Mouse (Mus musculus) forebrain, embryonic 11.5 days (tissue): ENCODE results near the gene Ss18l1. TPM values are rescaled to one million over a fixed set of nuclear protein-coding genes. Genes with fewer than 3 reads are reported as not detected.
A peak's percentile ranks its signal among the peaks of the same experiment; 100 is the strongest.

Experiments
- ATAC-seq: fragments of 200-750 bp; cut with Nextera tagmentation; replicated peaks from 2 replicates; pipeline ENCODE4 v1.8.0; 2017; ENCODE audit warnings: moderate TSS enrichment; ENCODE audit not compliant: low FRiP score
- DNase-seq: peaks from one replicate; pipeline ENCODE4 v3.0.0-alpha.2; 2017; ENCODE audit warnings: low spot score
- H3K27ac ChIP-seq: fragments of 300-500 bp; sonication (generic); 2 replicates; pipeline ENCODE4 v1.5.1; 2014; ENCODE audit warnings: low read depth, low read length
- H3K27me3 ChIP-seq: fragments of 300-500 bp; sonication (generic); 2 replicates; pipeline ENCODE4 v1.6.1; 2014; ENCODE audit warnings: mild to moderate bottlenecking, low read length, mixed read lengths; ENCODE audit not compliant: control insufficient read depth, insufficient read depth
- H3K36me3 ChIP-seq: fragments of 300-500 bp; sonication (generic); 2 replicates; pipeline ENCODE4 v1.6.1; 2014; ENCODE audit warnings: mild to moderate bottlenecking, low read length, moderate library complexity, mixed read lengths; ENCODE audit not compliant: control insufficient read depth, insufficient read depth
- H3K4me1 ChIP-seq: fragments of 300-500 bp; sonication (generic); replicated peaks from 2 replicates; pipeline ENCODE4 v1.6.1; 2014; ENCODE audit warnings: low read length, mixed read lengths; ENCODE audit not compliant: control insufficient read depth, insufficient read depth
- H3K4me2 ChIP-seq: fragments of 300-500 bp; sonication (generic); 2 replicates; pipeline ENCODE4 v1.6.1; 2014; ENCODE audit warnings: low read depth, mild to moderate bottlenecking, low read length, moderate library complexity, mixed read lengths; ENCODE audit not compliant: severe bottlenecking
- H3K4me3 ChIP-seq: fragments of 300-500 bp; sonication (generic); 2 replicates; pipeline ENCODE4 v1.5.1; 2014; ENCODE audit warnings: low read depth, low read length
- H3K9ac ChIP-seq: fragments of 300-500 bp; sonication (generic); 2 replicates; pipeline ENCODE4 v1.6.1; 2014; ENCODE audit warnings: low read length
- H3K9me3 ChIP-seq: fragments of 300-500 bp; sonication (generic); 2 replicates; pipeline ENCODE4 v1.6.1; 2016; ENCODE audit warnings: low read length, mixed read lengths; ENCODE audit not compliant: control insufficient read depth
- WGBS: fragments of 180-500 bp; shearing (Covaris S2); extraction: QIAGEN DNeasy Blood & Tissue Kit; methylation state at CpG from one replicate; pipeline ENCODE4 v1.1.7; 2014; 5-methylcytosine and 5-hydroxymethylcytosine counted together
- polyA plus RNA-seq: library from polyadenylated mRNA; unstranded; fragments of >200 nt; fragmentation: Nextera tagmentation; extraction: Ambion mirVana; gene quantifications from 2 replicates; pipeline ENCODE4 v1.2.1, GENCODE M21; 2014

Gene Ss18l1
- polyA plus RNA-seq, 1 experiment from 2014 or later = 17.8 TPM

GRCm38 (mm10) chr2:180069770-180070480, 27.6 kb downstream of the Ss18l1 start:
- ATAC-seq = peak; percentile 26
- Histone ChIP-seq H3K4me3 (peak overlapping the region; percentile 73), H3K27ac (0 out of 2 replicates have a peak overlapping the region, but pooled peaks have one; percentile 32), H3K4me1 (peaks cover 7% of the 10 kb centered on the region; the same call in 1 of the 2 replicates), H3K36me3 (peaks cover 2% of the 10 kb centered on the region; the same call in 1 of the 2 replicates), H3K27me3 (no peaks in the 10 kb centered on the region), H3K4me2 (peak overlapping the region; percentile 83), H3K9ac (peak overlapping the region; percentile 81), H3K9me3 (no peaks in the 10 kb centered on the region)
- 35% methylated on average over 20 of the region's 20 CpGs for WGBS
- DNase-seq = no peak

DNA sequence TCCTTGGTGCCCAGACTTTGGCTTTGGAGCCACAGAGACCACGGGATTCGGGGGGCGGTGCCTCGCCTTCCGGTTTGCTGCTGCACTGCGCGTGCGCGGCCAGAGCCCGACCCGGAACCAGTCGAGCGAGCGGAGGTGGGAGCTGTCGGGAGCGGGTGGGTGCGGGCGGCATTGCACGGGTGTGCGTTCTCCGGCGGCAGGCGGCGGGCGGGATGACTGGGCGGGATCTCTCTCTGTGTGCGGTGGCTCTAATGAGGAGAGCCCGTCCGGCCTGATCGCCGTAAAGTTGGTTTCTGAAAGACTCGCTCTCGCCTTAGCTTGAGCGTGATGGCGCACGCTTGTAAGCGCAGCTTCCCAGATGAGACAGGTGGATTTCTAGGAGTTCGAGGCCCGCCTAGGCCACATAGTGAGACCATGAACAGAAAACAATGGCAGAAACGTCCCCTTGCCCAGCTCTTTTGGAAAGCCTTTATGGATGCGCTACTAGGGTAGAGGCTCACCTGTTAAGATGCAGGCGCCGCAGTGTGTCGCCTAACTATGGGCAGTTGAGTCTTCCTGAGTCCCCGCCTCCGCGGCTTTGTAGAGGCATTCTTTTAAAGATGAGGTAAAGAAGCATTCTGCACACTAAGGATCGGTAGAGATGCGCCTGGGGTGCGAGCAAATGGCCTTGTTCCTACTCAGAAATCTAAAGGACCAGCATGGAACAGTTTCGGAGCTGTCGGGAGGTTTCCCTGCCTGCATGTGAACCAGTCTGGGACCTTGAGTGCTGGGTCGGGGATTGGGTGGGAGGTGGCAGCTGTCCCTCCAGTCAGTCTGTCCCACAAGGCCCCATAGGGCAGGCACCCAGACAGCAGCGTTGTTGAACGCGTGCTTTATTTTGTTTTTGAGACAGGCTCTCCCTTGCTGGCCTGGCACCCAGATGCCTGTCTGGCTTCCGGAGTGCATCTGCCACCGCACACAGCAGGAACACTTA, 28.5 kb downstream of the Ss18l1 start, which contains the start of gene Mtg2:
Mtg2 (plus strand) TSS at position 108 of the 973 bp plus-strand sequence.
- Histone ChIP-seq H3K9ac (peak within 1 kb of the TSS; percentile 81), H3K9me3 (no peaks in the 10 kb centered on the region), H3K4me1 (peaks cover 7% of the 10 kb centered on the region; the same call in 1 of the 2 replicates), H3K27me3 (no peaks in the 10 kb centered on the region), H3K4me2 (peak within 1 kb of the TSS; percentile 83), H3K36me3 (peaks cover 2% of the 10 kb centered on the region; the same call in 1 of the 2 replicates), H3K27ac (peak within 1 kb of the TSS; percentile 75), H3K4me3 (peak within 1 kb of the TSS; percentile 73)
- ATAC-seq = peak; percentile 96
- peak; percentile 96 for DNase-seq
- 6% methylated on average over 58 of the region's 58 CpGs for WGBS

- H3K4me3 ChIP-seq = no peak overlapping the region
- peaks cover 7% of the 10 kb centered on the region; the same call in 1 of the 2 replicates for H3K4me1 ChIP-seq
- H3K27me3 ChIP-seq = no peaks in the 10 kb centered on the region
- DNase-seq (no peak), ATAC-seq (no peak)
- H3K27ac ChIP-seq = no peak overlapping the region
- no peaks in the 10 kb centered on the region for H3K9me3 ChIP-seq
- H3K9ac ChIP-seq = no peak overlapping the region
- WGBS = 82% methylated on average over 2 of the region's 2 CpGs
- H3K36me3 ChIP-seq = peaks cover 2% of the 10 kb centered on the region; the same call in 1 of the 2 replicates
- no peak overlapping the region for H3K4me2 ChIP-seq
Observed at GRCm38 (mm10) chr2:180071671-180072070, 29.4 kb downstream of the Ss18l1 start.

- Histone ChIP-seq H3K4me2 (no peak overlapping the region), H3K9me3 (no peaks in the 10 kb centered on the region), H3K9ac (no peak overlapping the region), H3K27ac (no peak overlapping the region), H3K27me3 (no peaks in the 10 kb centered on the region), H3K36me3 (no peaks in the 10 kb centered on the region; the same call in 1 of the 2 replicates), H3K4me1 (peaks cover 7% of the 10 kb centered on the region; the same call in 1 of the 2 replicates), H3K4me3 (no peak overlapping the region)
- DNase-seq (no peak), ATAC-seq (no peak)
- 85% methylated on average over 7 of the region's 7 CpGs for WGBS
Observed at GRCm38 (mm10) chr2:180072886-180073285, 30.6 kb downstream of the Ss18l1 start.

GRCm38 (mm10) chr2:180077622-180078021, 35.3 kb downstream of the Ss18l1 start:
- 71% methylated on average over 3 of the region's 3 CpGs for WGBS
- Histone ChIP-seq H3K27ac (no peak overlapping the region), H3K9me3 (no peaks in the 10 kb centered on the region), H3K4me3 (no peak overlapping the region), H3K4me1 (no peaks in the 10 kb centered on the region), H3K27me3 (no peaks in the 10 kb centered on the region), H3K36me3 (no peaks in the 10 kb centered on the region; the same call in 1 of the 2 replicates), H3K4me2 (no peak overlapping the region), H3K9ac (no peak overlapping the region)
- DNase-seq (no peak), ATAC-seq (no peak)

GRCm38 (mm10) chr2:180080680-180081079, 38.4 kb downstream of the Ss18l1 start:
- H3K4me2 ChIP-seq = no peak overlapping the region
- no peak overlapping the region for H3K27ac ChIP-seq
- no peaks in the 10 kb centered on the region for H3K27me3 ChIP-seq
- DNase-seq (no peak), ATAC-seq (no peak)
- H3K9me3 ChIP-seq = no peaks in the 10 kb centered on the region
- 95% methylated on average over 8 of the region's 8 CpGs for WGBS
- no peaks in the 10 kb centered on the region for H3K4me1 ChIP-seq
- H3K36me3 ChIP-seq = no peaks in the 10 kb centered on the region; the same call in 1 of the 2 replicates
- H3K9ac ChIP-seq = no peak overlapping the region
- no peak overlapping the region for H3K4me3 ChIP-seq

DNA sequence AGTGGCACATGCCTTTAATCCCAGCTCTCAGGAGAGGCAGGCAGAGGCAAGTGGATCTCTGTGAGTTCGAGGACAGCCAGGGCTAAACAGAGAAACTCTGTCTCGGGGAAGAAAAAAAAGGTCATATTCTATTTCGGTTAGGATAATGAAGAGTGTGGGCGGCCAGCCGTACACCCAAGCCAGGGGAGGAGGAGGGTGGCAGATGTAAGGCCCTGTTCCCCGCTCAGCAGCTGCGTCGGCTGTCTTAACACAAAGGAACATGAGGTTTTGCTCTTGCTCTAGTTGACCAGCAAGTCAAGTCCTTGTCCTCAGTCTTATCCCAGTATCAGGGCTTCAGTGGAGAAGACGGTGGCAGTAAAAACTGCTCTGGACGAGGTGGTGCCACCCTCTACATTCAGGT, 40.8 kb downstream of the Ss18l1 start:
- ATAC-seq (no peak), DNase-seq (no peak)
- no peak overlapping the region for H3K4me2 ChIP-seq
- H3K27ac ChIP-seq = no peak overlapping the region
- 91% methylated on average over 10 of the region's 10 CpGs for WGBS
- H3K9ac ChIP-seq = no peak overlapping the region
- no peaks in the 10 kb centered on the region for H3K27me3 ChIP-seq
- no peaks in the 10 kb centered on the region; the same call in 1 of the 2 replicates for H3K36me3 ChIP-seq
- H3K4me1 ChIP-seq = no peaks in the 10 kb centered on the region
- H3K9me3 ChIP-seq = no peaks in the 10 kb centered on the region
- no peak overlapping the region for H3K4me3 ChIP-seq

- 50% methylated on average over 3 of the region's 3 CpGs for WGBS
- Histone ChIP-seq H3K9ac (no peak overlapping the region), H3K4me3 (no peak overlapping the region), H3K4me1 (no peaks in the 10 kb centered on the region), H3K27ac (no peak overlapping the region), H3K9me3 (no peaks in the 10 kb centered on the region), H3K27me3 (no peaks in the 10 kb centered on the region), H3K36me3 (no peaks in the 10 kb centered on the region; the same call in 1 of the 2 replicates), H3K4me2 (no peak overlapping the region)
- no peak for DNase-seq
- no peak for ATAC-seq
Observed at GRCm38 (mm10) chr2:180084565-180084964, 42.3 kb downstream of the Ss18l1 start.
